Mouse (Mus musculus): ENCODE results near the gene Prdm16.
A peak's percentile ranks its signal among the peaks of the same experiment; 100 is the strongest.

Prdm16 gene

GRCm38 (mm10) chr4:154549961-154550393, 86.7 kb downstream of the Prdm16 start:
- peak; percentile 50 to 55 for DNase-seq

DNA sequence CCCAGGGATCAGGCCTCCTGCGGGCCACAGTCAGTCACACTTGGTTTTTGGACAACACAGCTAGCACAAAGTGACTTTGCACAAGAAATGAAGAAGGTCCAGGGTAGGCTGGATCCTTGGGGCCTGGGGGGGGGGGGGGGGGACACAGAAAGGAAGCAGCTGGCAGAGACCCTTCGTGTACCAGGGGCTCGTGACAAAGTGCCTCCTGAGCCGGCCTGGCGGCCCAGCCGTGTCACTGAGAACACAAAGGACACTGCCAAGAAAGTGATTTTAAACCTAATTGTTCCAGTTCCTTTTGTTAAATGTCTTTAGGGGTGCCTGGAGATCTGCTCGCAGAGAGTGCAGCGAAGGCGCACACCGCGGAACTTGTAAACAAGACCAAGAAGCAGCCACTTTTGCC, 87.2 kb downstream of the Prdm16 start:
- no peak for DNase-seq

DNA sequence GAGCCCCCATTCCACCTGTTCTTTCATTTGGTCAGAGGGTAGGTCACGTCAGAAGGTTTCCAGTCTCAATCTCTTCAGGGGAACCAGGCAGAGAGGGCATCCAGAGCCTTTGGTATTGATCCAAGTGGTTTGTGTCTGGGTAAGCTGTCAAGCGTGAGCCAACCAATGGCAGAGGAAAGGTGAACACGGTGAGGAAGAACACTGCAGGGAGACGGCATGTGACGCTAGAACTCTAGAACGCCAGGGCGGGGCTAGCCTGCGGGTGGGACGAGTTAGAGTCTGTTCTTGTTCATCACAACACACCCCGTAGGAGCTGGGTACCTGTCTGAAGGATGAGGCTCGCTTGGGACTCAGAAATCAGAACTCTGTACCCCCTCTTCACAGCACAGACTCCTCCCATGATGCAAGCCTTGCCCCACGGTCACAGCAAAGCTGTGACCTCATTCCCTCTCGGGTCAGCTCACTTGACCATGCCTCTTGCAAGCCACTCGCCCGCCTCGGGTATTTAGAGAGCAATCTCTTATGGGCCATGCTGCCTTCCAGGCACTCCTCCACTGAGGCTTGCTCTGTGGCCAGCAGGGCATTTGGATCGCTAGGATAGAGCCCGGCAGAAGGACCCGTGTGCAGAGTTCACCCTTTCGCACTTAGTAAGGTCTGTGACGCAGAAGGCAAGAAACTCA, 89.4 kb downstream of the Prdm16 start:
- no peak for DNase-seq

DNA sequence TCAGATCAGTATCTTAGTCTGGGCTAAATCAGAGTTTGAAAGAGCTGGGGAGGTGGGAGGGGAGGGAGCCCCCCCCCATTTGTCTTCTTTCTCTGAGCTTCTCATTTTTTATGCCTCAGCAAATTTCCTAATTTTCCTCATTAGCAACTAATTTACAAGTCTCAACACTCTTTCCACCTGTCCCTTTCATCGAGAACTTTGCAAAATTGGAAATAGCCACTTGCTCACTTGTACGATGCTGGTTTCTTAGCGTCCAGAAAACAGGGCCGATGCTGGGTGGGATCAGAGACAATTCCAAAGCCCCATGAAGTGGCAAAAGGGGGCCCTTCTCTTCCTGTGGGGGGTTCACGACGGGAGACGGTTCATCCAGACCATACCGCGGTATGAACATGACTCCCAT, 91.4 kb downstream of the Prdm16 start:
- DNase-seq = no peak

DNA sequence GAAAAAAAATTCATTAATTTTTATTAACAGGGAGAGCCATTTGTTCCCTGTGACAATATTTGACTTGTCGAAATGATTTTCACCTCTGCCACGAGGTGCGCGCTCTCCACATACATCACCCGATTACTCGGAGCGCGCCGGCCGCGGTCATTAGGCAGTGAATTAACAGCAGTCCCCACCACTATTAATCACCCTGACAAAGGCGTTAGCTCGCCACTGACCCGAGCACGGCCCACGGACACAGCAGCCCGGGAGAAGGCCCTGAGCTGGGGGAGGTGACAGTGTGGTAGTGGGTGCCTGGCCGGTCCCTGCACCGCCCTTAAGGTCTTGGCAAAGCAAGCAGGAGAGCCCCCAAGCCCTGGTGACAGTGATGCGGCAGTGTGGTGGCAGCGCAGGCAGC, 92.8 kb downstream of the Prdm16 start:
- DNase-seq = no peak

DNA sequence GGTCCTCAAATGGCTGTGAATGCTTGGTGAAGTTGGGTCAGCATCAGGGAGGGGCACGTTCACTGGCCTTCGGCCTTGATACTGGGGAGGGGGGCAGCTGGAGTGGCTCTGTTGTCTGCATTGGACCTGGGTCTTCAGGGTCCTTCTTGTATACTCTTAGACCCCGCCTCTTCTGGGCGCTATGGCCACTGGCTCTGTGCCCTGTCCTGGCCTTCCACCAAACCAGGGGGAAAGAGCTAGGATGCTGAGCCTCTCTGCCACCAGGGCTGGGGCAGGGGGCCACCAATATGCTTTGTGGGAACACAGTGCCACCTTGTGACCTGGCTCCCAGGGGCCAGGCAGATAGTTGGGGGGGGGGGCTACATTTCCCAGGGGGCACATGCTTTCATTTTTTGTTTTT, 93.5 kb downstream of the Prdm16 start:
- DNase-seq = peak; percentile 52 to 67

DNA sequence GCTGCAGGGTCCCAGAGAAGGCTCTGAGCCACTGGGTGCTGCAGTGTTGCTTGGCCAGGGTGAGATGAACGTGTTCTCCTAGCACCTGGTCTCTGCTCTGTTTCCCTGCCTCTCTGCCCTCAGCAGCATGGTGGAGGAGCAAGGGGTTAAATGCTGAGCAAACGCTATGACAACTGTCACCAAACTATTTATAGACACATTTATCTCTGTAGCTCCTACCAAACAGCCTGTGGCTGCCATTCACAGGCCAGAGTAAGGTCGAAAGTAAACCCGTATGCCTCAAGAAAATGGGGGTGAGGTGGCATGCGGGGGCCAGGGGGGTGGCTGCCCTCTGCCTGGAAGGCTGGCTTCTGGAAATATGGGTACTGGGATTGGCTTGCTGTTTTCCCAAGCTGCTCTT, 94.1 kb downstream of the Prdm16 start:
- no peak for DNase-seq

GRCm38 (mm10) chr4:154541632-154542276, 94.9 kb downstream of the Prdm16 start:
- DNase-seq = no peak

GRCm38 (mm10) chr4:154540671-154541070, 96.0 kb downstream of the Prdm16 start:
- no peak for DNase-seq

- no peak for DNase-seq
These were observed 97.0 kb downstream of the Prdm16 start for GRCm38 (mm10) chr4:154539703-154540102.

DNA sequence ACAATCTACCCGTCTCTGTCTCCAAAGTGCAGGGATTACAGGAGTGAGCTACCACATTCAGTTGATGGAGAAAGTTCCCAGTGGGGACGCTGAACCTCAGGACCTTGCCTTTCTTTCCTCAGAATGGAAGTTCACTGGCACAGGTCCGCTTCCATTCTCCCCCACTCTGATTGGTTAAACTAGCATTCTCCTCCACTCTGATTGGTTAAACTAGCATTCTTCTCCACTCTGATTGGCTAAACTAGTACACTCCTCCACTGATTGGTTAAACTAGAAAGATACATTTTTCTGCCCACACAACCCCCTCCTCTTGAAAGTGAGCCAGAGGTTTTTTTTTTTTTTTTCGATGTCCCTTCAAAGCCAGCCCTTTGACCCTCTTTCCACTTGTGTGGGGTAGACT, 97.9 kb downstream of the Prdm16 start:
- no peak for DNase-seq

DNA sequence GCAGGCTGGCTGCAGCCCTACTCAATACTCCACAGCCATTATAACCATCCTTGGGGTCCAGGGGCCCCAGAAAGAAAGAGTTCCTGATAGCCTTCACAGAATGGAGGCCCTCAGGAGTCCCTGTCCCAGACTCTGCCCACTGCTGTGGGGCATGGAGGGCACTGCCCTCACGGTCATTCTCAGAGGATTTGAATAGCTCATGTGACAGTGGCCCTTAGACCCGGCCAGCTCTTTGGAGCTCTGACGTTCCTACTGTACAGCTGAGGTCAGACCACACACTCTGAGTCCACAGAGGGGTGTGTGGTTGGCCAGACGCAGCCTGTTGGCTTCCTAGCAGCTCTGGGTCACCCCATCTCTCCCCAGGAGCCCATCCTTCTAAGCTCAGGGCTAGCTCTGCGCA, 100.6 kb downstream of the Prdm16 start:
- no peak for DNase-seq

DNA sequence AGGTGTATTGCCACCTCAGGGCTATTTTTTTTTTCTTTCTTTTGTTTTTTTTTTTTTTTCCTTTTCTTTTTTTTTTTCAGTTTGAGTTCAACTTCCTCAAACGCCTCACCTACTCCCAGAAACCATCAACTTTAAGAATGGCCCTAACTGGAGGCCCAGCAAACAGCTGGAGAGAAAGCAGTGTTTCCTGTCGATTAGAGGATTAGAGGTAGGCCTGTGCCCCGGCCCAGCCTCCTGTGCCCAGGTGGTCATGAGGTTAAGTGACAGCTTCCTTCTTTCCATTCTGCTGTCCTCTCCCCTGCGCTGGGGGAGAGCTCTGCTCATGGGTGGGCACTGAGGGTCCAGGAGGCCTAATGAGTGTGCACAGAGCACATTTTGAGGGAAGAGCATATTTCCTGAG, 105.3 kb downstream of the Prdm16 start:
- no peak for DNase-seq

- no peak for DNase-seq
These were observed 106.3 kb downstream of the Prdm16 start for GRCm38 (mm10) chr4:154530336-154530735.

DNA sequence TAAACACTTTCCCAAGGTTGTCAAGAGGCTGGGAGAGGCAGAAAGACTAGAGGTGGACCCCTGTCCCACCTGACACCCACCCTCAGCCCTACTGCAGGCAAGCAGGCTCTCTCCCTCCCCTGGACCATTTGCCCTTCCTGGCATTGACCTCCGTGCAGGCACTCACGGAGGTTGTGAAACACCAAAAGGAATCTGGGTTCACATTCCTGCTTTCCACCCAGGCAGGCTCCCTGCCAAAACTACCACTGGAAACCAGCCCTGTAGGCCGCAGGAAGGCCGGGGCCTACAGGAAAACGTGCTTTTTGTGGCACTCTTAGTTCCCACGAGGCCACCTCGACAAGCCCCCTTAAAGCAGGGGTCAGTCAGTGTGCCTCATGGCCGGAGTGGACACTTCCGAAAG, 109.2 kb downstream of the Prdm16 start:
- DNase-seq = no peak

- no peak for DNase-seq
These were observed 110.3 kb downstream of the Prdm16 start for GRCm38 (mm10) chr4:154526351-154526786.

DNA sequence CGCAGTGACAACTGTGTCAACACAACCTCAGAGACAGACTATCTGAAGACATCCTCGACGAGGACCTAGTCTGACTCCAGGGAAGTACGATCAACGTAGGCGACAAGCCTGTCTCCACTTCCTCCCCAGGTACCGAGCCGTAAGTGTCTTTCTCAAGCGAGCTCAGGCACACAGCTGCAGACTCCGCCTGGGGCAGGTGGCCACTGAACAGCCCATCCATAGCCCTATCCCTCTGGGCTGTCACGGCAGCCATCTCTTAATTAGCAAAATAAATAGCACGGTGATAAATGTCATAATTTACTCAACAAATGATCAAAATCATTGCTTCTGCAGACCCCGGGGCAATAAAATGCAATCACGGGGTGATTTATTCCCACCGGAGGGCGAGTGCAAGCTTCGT, 112.8 kb downstream of the Prdm16 start:
- no peak for DNase-seq

- no peak for DNase-seq
These were observed 114.6 kb downstream of the Prdm16 start for GRCm38 (mm10) chr4:154521881-154522676.

- DNase-seq = no peak
These were observed 117.1 kb downstream of the Prdm16 start for GRCm38 (mm10) chr4:154519470-154520037.

DNA sequence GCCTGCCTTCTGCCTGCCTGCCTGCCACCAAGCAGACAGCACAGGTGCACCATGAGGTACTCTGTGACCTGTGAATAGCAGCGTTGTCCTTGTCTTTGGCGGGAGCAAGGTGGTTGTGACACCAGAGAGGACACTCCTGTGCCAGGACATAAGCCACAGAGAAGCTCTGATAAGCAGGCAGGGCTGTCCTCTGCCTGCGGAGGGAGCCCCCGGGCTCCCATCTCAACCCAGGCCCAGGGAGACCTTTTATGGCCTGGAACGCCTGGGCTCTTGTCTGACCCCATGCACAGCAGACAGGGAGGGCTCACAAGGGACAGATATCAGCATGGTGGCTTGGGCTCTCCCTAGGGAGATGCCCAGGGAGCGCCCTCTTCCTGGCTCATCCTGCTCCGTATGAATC, 118.7 kb downstream of the Prdm16 start:
- DNase-seq = no peak

DNA sequence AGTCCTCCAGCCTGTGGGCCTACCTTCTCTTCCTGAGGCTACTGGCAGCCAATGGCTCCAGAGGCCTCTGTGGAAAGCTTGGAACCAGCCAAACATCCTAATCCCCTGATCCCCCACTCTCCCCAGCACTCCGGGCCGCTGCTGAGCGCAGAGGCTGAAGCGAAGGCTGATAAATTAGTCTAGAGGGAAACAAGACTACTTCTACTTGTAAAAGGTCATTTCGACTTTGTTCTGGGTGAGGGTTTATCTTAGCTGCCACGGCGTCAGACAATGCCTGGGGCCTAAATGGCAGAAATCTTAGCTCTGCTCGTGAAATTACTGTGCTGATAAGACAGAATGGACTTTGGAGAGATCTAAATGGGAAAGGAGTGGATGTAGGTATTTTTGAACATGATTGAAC, 120.2 kb downstream of the Prdm16 start:
- no peak for DNase-seq

GRCm38 (mm10) chr4:154513664-154514063, 123.0 kb downstream of the Prdm16 start:
- DNase-seq = no peak

- no peak for DNase-seq
These were observed 124.1 kb downstream of the Prdm16 start for GRCm38 (mm10) chr4:154512518-154513090.
